ENCODE assay signal across 16 mouse cellular contexts in genomic region chr14:46505266-46505665, GRCm38 (mm10).
DNase-seq lines count a peak whose midpoint lies in the region; ATAC-seq and TF ChIP-seq lines count a peak whose summit lies in the region.
"Had no signal": no experiment of that assay in that cellular context is flagged by ENCODE, and none has a peak within 500 bp of the region (broad histone marks: within the 10 kb centered on the region; RNA-seq: fewer than 3 reads in every experiment).

No protein-coding gene starts in this region.

- no peak overlapping the region for H3K9ac ChIP-seq in kidney, embryonic 14.5 days (ENCODE audit: low read depth, low read length)
- H3K9ac ChIP-seq: embryonic facial prominence, embryonic 15.5 days; heart, embryonic 12.5 days; limb, embryonic 15.5 days had no signal

- H3K4me3 ChIP-seq in kidney, adult 2 months (ENCODE audit: insufficient read depth, low read depth, low read length): no peak overlapping the region
- no peak overlapping the region for H3K4me3 ChIP-seq in kidney, embryonic 14.5 days (ENCODE audit: low read length)
- H3K4me3 ChIP-seq: embryonic facial prominence, embryonic 15.5 days; heart, embryonic 12.5 days; limb, embryonic 15.5 days had no signal

- no peak for ATAC-seq in kidney, embryonic 14.5 days (ENCODE audit: low FRiP score, low TSS enrichment)
- no peak for ATAC-seq in Patski
- ATAC-seq in granulocyte monocyte progenitor cell, adult 5-6 weeks (replicated peaks; ENCODE audit: poor library complexity, severe bottlenecking): no peak
- ATAC-seq: CD4-positive, CD25-positive, alpha-beta regulatory T cell, adult 4 months; forebrain, embryonic 14.5 days; midbrain, embryonic 16.5 days had no signal

- POLR2A ChIA-PET in Patski (lab: Charles Lee): no interaction called here

- H3K36me3 ChIP-seq in kidney, adult 2 months (ENCODE audit: control insufficient read depth, insufficient read depth, low read length): no peaks in the 10 kb centered on the region
- H3K36me3 ChIP-seq in kidney, embryonic 14.5 days (ENCODE audit: control insufficient read depth, insufficient read depth, low read length): no peaks in the 10 kb centered on the region
- H3K36me3 ChIP-seq: embryonic facial prominence, embryonic 15.5 days; heart, embryonic 12.5 days; limb, embryonic 15.5 days had no signal

- no peaks in the 10 kb centered on the region for H3K4me1 ChIP-seq in kidney, adult 2 months (ENCODE audit: control insufficient read depth, insufficient read depth, low read length)
- H3K4me1 ChIP-seq in kidney, embryonic 14.5 days (ENCODE audit: control insufficient read depth, insufficient read depth, low read length): no peaks in the 10 kb centered on the region
- H3K4me1 ChIP-seq: embryonic facial prominence, embryonic 15.5 days; heart, embryonic 12.5 days; limb, embryonic 15.5 days had no signal

- no peaks in the 10 kb centered on the region for H3K27me3 ChIP-seq in kidney, adult 2 months (replicated peaks; ENCODE audit: control insufficient read depth, insufficient read depth, low read length)
- H3K27me3 ChIP-seq in kidney, embryonic 14.5 days (ENCODE audit: control insufficient read depth, insufficient read depth, low read length): no peaks in the 10 kb centered on the region
- H3K27me3 ChIP-seq in Patski: no peaks in the 10 kb centered on the region
- H3K27me3 ChIP-seq: embryonic facial prominence, embryonic 15.5 days; heart, embryonic 12.5 days; limb, embryonic 15.5 days had no signal

- no peak for DNase-seq in kidney, adult 2 months
- DNase-seq in right cerebral cortex, postnatal 4 days: peak; percentile 8
- no peak for DNase-seq in right cerebral cortex, postnatal 25 days
- no peak for DNase-seq in Patski (ENCODE audit: low read depth, low spot score)
- DNase-seq in testis, postnatal 10 days (ENCODE audit: low spot score): peak; percentile 48
- DNase-seq in urinary bladder, adult 18-20 months (ENCODE audit: low spot score in 2 of 2): no peak
- DNase-seq: cerebellum, adult 11-12 months; spleen, adult 18-20 months had no signal

- H3K9me3 ChIP-seq in kidney, embryonic 14.5 days (ENCODE audit: control insufficient read depth, low read length): no peaks in the 10 kb centered on the region
- H3K9me3 ChIP-seq: embryonic facial prominence, embryonic 15.5 days; limb, embryonic 15.5 days had no signal

- 86% methylated on average over 3 of the region's 3 CpGs for WGBS in kidney, adult 2 months
- WGBS in kidney, embryonic 14.5 days: 85% methylated on average over 3 of the region's 3 CpGs

- no peak overlapping the region for H3K4me2 ChIP-seq in kidney, embryonic 14.5 days (replicated peaks; ENCODE audit: low read depth, low read length)
- H3K4me2 ChIP-seq: embryonic facial prominence, embryonic 15.5 days; heart, embryonic 12.5 days; limb, embryonic 15.5 days had no signal

- TF ChIP-seq CTCF in kidney, adult 2 months (conservative IDR thresholded peaks at IDR 0.05; ENCODE audit: insufficient read depth, insufficient read length, low read depth, low read length): 0 out of 2 replicates have a peak, but pooled peaks have one; percentile 17
- peak; percentile 52 for TF ChIP-seq CTCF in Patski (IDR thresholded peaks at IDR 0.05)

- in situ Hi-C loops in Patski (cut with MboI; ENCODE audit: low pct_unique_long_range_greater_than_20kb): no loop called here

- CTCF ChIA-PET in Patski (lab: Charles Lee): no interaction called here

- H3K27ac ChIP-seq in kidney, adult 2 months (ENCODE audit: insufficient read depth, low read depth, low read length): no peak overlapping the region
- no peak overlapping the region for H3K27ac ChIP-seq in kidney, embryonic 14.5 days (ENCODE audit: low read depth, low read length)
- H3K27ac ChIP-seq: embryonic facial prominence, embryonic 15.5 days; limb, embryonic 15.5 days had no signal

- no peak for TF ChIP-seq POLR2A in kidney, adult 2 months (IDR thresholded peaks at IDR 0.05; ENCODE audit: low read depth, low read length)

Comparison
In these comparisons a context has a peak if more than half of its experiments do, and no peak if none do; other contexts are left out.
1. DNase-seq: peak in right cerebral cortex, postnatal 4 days (single experiment) and testis, postnatal 10 days (single experiment); none in kidney, adult 2 months (single experiment), right cerebral cortex, postnatal 25 days (single experiment), Patski (single experiment) and urinary bladder, adult 18-20 months (0 of 2).